Mouse (Mus musculus) bone marrow, adult 2 months (tissue): ENCODE measurements around the gene Scn8a. TPM values are rescaled to one million over a fixed set of nuclear protein-coding genes. Genes with fewer than 3 reads are reported as not detected.
"Not testable (repeated sequence)": the region's sequence is repeated elsewhere in the genome, so short reads cannot be mapped to it uniquely, and the experiment has no call there.

Experiments
- H3K27ac ChIP-seq: fragments of 200-500 bp; 2 replicates; pipeline ENCODE4 v1.5.1; 2012; ENCODE audit warnings: low read depth, mild to moderate bottlenecking, control low read depth, inconsistent platforms, low read length; ENCODE audit not compliant: control insufficient read depth, poor library complexity, insufficient read depth
- H3K4me1 ChIP-seq: fragments of 200-500 bp; 2 replicates; pipeline ENCODE4 v1.6.1; 2011; ENCODE audit warnings: low read length; ENCODE audit not compliant: control insufficient read depth, insufficient read depth
- H3K4me3 ChIP-seq: fragments of 200-500 bp; replicated peaks from 2 replicates; pipeline ENCODE3; 2011; ENCODE audit warnings: mild to moderate bottlenecking, low read depth, low read length, control low read depth; ENCODE audit not compliant: control insufficient read depth
- CTCF ChIP-seq: fragments of 200-500 bp; IDR thresholded peaks from 2 replicates; pipeline ENCODE4 v1.5.1; 2011; ENCODE audit warnings: low read length, control low read depth; ENCODE audit not compliant: control insufficient read depth, insufficient read depth
- POLR2A ChIP-seq: fragments of 200-500 bp; IDR thresholded peaks from 2 replicates; pipeline ENCODE4 v1.6.1; 2011; ENCODE audit warnings: low read depth, mild to moderate bottlenecking, control low read depth, low read length, borderline replicate concordance; ENCODE audit not compliant: control insufficient read depth
- WGBS: fragments of 180-500 bp; shearing (Covaris S2); methylation state at CpG from one replicate; pipeline ENCODE4 v1.1.7; 2018; 5-methylcytosine and 5-hydroxymethylcytosine counted together
- polyA plus RNA-seq: library from polyadenylated mRNA; stranded (reverse); fragments of >200 nt; gene quantifications from 2 replicates; pipeline ENCODE4 v1.2.4, GENCODE M21; 2011; ENCODE audit warnings: low replicate concordance; ENCODE audit not compliant: missing spikeins, insufficient read depth, insufficient read length

Gene Scn8a
- polyA plus RNA-seq = not detected in 2 replicates

- 68% methylated on average over 7 of the region's 7 CpGs for WGBS
- no peaks in the 10 kb centered on the region; the same call in 1 of the 2 replicates for H3K4me1 ChIP-seq
- H3K4me3 ChIP-seq = no peak within 1 kb of the TSS
- H3K27ac ChIP-seq = no peak within 1 kb of the TSS
- no peak for TF ChIP-seq CTCF
- no peak for TF ChIP-seq POLR2A
Observed at GRCm38 (mm10) chr15:100869558-100869957, at the start of gene Scn8a. TSS of gene Scn8a (plus strand) at chr15:100869858.

GRCm38 (mm10) chr15:100821824-100822223 lies 47.8 kb upstream of the Scn8a start:
- H3K27ac ChIP-seq = no peak overlapping the region
- TF ChIP-seq CTCF (peak; percentile 34), POLR2A (no peak)
- no peak overlapping the region for H3K4me3 ChIP-seq
- WGBS = 26% methylated on average over 8 of the region's 8 CpGs
- no peaks in the 10 kb centered on the region for H3K4me1 ChIP-seq

GRCm38 (mm10) chr15:100822370-100822769 lies 47.3 kb upstream of the Scn8a start:
- H3K4me3 ChIP-seq, H3K27ac ChIP-seq, H3K4me1 ChIP-seq: not testable (repeated sequence)
- WGBS = 54% methylated on average over 4 of the region's 4 CpGs

- Histone ChIP-seq H3K4me1 (no peaks in the 10 kb centered on the region), H3K27ac (no peak overlapping the region), H3K4me3 (no peak overlapping the region)
- TF ChIP-seq CTCF = no peak
- TF ChIP-seq POLR2A = no peak
- whole genome bisulfite sequencing = 27% methylated on average over 26 of the region's 26 CpGs
Observed at GRCm38 (mm10) chr15:100825249-100825856, 44.3 kb upstream of the Scn8a start.

GRCm38 (mm10) chr15:100826076-100826475 lies 43.6 kb upstream of the Scn8a start:
- H3K4me3 ChIP-seq = no peak overlapping the region
- no peaks in the 10 kb centered on the region for H3K4me1 ChIP-seq
- TF ChIP-seq POLR2A (no peak), CTCF (no peak)
- no peak overlapping the region for H3K27ac ChIP-seq
- WGBS = 82% methylated on average over 8 of the region's 8 CpGs

GRCm38 (mm10) chr15:100829775-100830174 lies 39.9 kb upstream of the Scn8a start:
- WGBS = 86% methylated on average over 9 of the region's 9 CpGs
- Histone ChIP-seq H3K4me3 (no peak overlapping the region), H3K4me1 (no peaks in the 10 kb centered on the region), H3K27ac (no peak overlapping the region)
- TF ChIP-seq CTCF (no peak), POLR2A (no peak)

- whole genome bisulfite sequencing = 60% methylated on average over 6 of the region's 6 CpGs
- H3K4me1 ChIP-seq = no peaks in the 10 kb centered on the region
Observed at GRCm38 (mm10) chr15:100830682-100831081, 39.0 kb upstream of the Scn8a start.

GRCm38 (mm10) chr15:100832144-100832543 lies 37.5 kb upstream of the Scn8a start:
- no peak for TF ChIP-seq CTCF
- TF ChIP-seq POLR2A = no peak

More at GRCm38 (mm10) chr15:100830682-100831081, 39.0 kb upstream of the Scn8a start:
- TF ChIP-seq CTCF (no peak), POLR2A (no peak)
- Histone ChIP-seq H3K4me3 (no peak overlapping the region), H3K27ac (no peak overlapping the region)

GRCm38 (mm10) chr15:100832784-100833183 lies 36.9 kb upstream of the Scn8a start:
- WGBS = 53% methylated on average over 7 of the region's 7 CpGs
- TF ChIP-seq POLR2A = no peak
- no peak for TF ChIP-seq CTCF
- Histone ChIP-seq H3K4me1 (no peaks in the 10 kb centered on the region), H3K27ac (no peak overlapping the region), H3K4me3 (no peak overlapping the region)

More at GRCm38 (mm10) chr15:100832144-100832543, 37.5 kb upstream of the Scn8a start:
- H3K4me3 ChIP-seq = no peak overlapping the region
- WGBS = 80% methylated on average over 8 of the region's 8 CpGs
- no peak overlapping the region for H3K27ac ChIP-seq
- H3K4me1 ChIP-seq = no peaks in the 10 kb centered on the region

- Histone ChIP-seq H3K4me1 (no peaks in the 10 kb centered on the region), H3K27ac (no peak overlapping the region), H3K4me3 (no peak overlapping the region)
- whole genome bisulfite sequencing = 67% methylated on average over 8 of the region's 8 CpGs
- TF ChIP-seq POLR2A (no peak), CTCF (no peak)
Observed at GRCm38 (mm10) chr15:100836729-100837128, 32.9 kb upstream of the Scn8a start.
